Mouse (Mus musculus) layer of hippocampus, postnatal 25 days (tissue): ENCODE measurements around the gene Rbks. TPM values are rescaled to one million over a fixed set of nuclear protein-coding genes. Genes with fewer than 3 reads are reported as not detected.

Experiments used
- DNase-seq, 2 experiments: peaks; one replicate each; pipeline ENCODE4 v3.0.0; 2022; ENCODE audit warnings: mixed read lengths in 2 of 2, low spot score in 1 of 2; ENCODE audit errors: extremely low spot score in 1 of 2
- total RNA-seq, 2 experiments: library from RNA; stranded (reverse); gene quantifications; 2 replicates each; pipeline ENCODE4 v1.2.3; 2021

Gene Rbks
- total RNA-seq, 2 experiments from 2014 or later, result 3.4 to 4.3 TPM

GRCm38 (mm10) chr5:31627562-31628526 lies 69.6 kb downstream of the Rbks start:
- DNase-seq, result no peak

- DNase-seq, result no peak
Observed at GRCm38 (mm10) chr5:31627117-31627516, 70.3 kb downstream of the Rbks start.

GRCm38 (mm10) chr5:31620326-31620725 lies 77.1 kb downstream of the Rbks start:
- no peak for DNase-seq

GRCm38 (mm10) chr5:31614339-31615025 lies 82.9 kb downstream of the Rbks start:
- DNase-seq, result no peak

GRCm38 (mm10) chr5:31613852-31614286 lies 83.6 kb downstream of the Rbks start:
- DNase-seq, result peak; percentile 65

GRCm38 (mm10) chr5:31611186-31611585 lies 86.2 kb downstream of the Rbks start:
- no peak for DNase-seq

GRCm38 (mm10) chr5:31610376-31611086 lies 86.9 kb downstream of the Rbks start:
- DNase-seq, result no peak

GRCm38 (mm10) chr5:31606151-31606550 lies 91.3 kb downstream of the Rbks start:
- no peak for DNase-seq

- no peak for DNase-seq
Observed at GRCm38 (mm10) chr5:31603766-31604165, 93.7 kb downstream of the Rbks start.

GRCm38 (mm10) chr5:31602377-31602776 lies 95.0 kb downstream of the Rbks start:
- no peak for DNase-seq

- no peak for DNase-seq
Observed at GRCm38 (mm10) chr5:31601162-31601722, 96.2 kb downstream of the Rbks start.

- DNase-seq, result no peak
Observed at GRCm38 (mm10) chr5:31599161-31599560, 98.3 kb downstream of the Rbks start.

GRCm38 (mm10) chr5:31598579-31598978 lies 98.8 kb downstream of the Rbks start:
- peak in 1 of 2 experiments; percentile 20 for DNase-seq

GRCm38 (mm10) chr5:31598121-31598520 lies 99.3 kb downstream of the Rbks start:
- DNase-seq, result no peak

GRCm38 (mm10) chr5:31597430-31597944 lies 99.9 kb downstream of the Rbks start:
- DNase-seq, result no peak

GRCm38 (mm10) chr5:31596481-31597429 lies 100.7 kb downstream of the Rbks start, which contains the start of gene Mrpl33:
Gene Mrpl33 (plus strand): TSS chr5:31596935.
- DNase-seq, result peak in 1 of 2 experiments; percentile 22

GRCm38 (mm10) chr5:31595868-31596267 lies 101.6 kb downstream of the Rbks start:
- no peak for DNase-seq

GRCm38 (mm10) chr5:31591122-31591521 lies 106.3 kb downstream of the Rbks start:
- DNase-seq, result no peak

- DNase-seq, result no peak
Observed at GRCm38 (mm10) chr5:31589711-31590319, 107.6 kb downstream of the Rbks start.
